Mouse (Mus musculus): ENCODE data around the gene Nf1.

- TF ChIP-seq GATA1 (IDR thresholded peaks at IDR 0.05; ENCODE audit: low read length) (no peak), TAL1 (IDR thresholded peaks at IDR 0.05; ENCODE audit: low read length) (no peak)
Observed at GRCm38 (mm10) chr11:79459846-79460245, 120.4 kb downstream of the Nf1 start.

All from erythroblast, embryonic 14.5 days (primary cell).